Mouse (Mus musculus) neural tube, embryonic 15.5 days (tissue): Measurements from ENCODE around the gene Paxx. TPM values are rescaled to one million over a fixed set of nuclear protein-coding genes. Genes with fewer than 3 reads are reported as not detected.

Experiments used
- ATAC-seq: fragments of 200-750 bp; cut with Nextera tagmentation; 2 replicates; pipeline ENCODE4 v1.8.0; 2017; ENCODE audit warnings: mild to moderate bottlenecking, moderate TSS enrichment, moderate library complexity; ENCODE audit not compliant: low FRiP score
- H3K27ac ChIP-seq: fragments of 300-500 bp; sonication (generic); replicated peaks from 2 replicates; pipeline ENCODE4 v1.5.1; 2015; ENCODE audit warnings: mild to moderate bottlenecking, inconsistent platforms
- H3K27me3 ChIP-seq: fragments of 300-500 bp; sonication (generic); replicated peaks from 2 replicates; pipeline ENCODE4 v1.6.1; 2015; ENCODE audit warnings: inconsistent platforms
- H3K36me3 ChIP-seq: fragments of 300-500 bp; sonication (generic); 2 replicates; pipeline ENCODE4 v1.6.1; 2015; ENCODE audit warnings: inconsistent platforms
- H3K4me1 ChIP-seq: fragments of 300-500 bp; sonication (generic); 2 replicates; pipeline ENCODE4 v1.6.1; 2015; ENCODE audit warnings: inconsistent platforms
- H3K4me2 ChIP-seq: fragments of 300-500 bp; sonication (generic); 2 replicates; pipeline ENCODE4 v1.6.1; 2015; ENCODE audit warnings: inconsistent platforms, mild to moderate bottlenecking, moderate library complexity
- H3K4me3 ChIP-seq: fragments of 300-500 bp; sonication (generic); replicated peaks from 2 replicates; pipeline ENCODE4 v1.5.1; 2015; ENCODE audit warnings: mild to moderate bottlenecking, inconsistent platforms
- H3K9ac ChIP-seq: fragments of 300-500 bp; sonication (generic); replicated peaks from 2 replicates; pipeline ENCODE4 v1.6.1; 2015; ENCODE audit warnings: mild to moderate bottlenecking, inconsistent platforms
- H3K9me3 ChIP-seq: fragments of 300-500 bp; sonication (generic); replicated peaks from 2 replicates; pipeline ENCODE4 v1.6.1; 2016; ENCODE audit warnings: inconsistent platforms
- WGBS: fragments of 180-500 bp; shearing (Covaris S2); methylation state at CpG from one replicate; pipeline ENCODE4 v1.1.7; 2015; ENCODE audit warnings: mixed read lengths; 5-methylcytosine and 5-hydroxymethylcytosine counted together
- polyA plus RNA-seq: library from polyadenylated mRNA; unstranded; fragments of >200 nt; fragmentation: Nextera tagmentation; extraction: Ambion mirVana; gene quantifications from 2 replicates; pipeline ENCODE4 v1.2.1, GENCODE M21; 2015

Gene Paxx
- polyA plus RNA-seq, 1 experiment from 2014 or later, result 120 TPM

GRCm38 (mm10) chr2:25479551-25480311 is 18.8 kb upstream of the Paxx start:
- H3K9ac ChIP-seq, result no peak overlapping the region
- no peak overlapping the region for H3K4me2 ChIP-seq
- no peaks in the 10 kb centered on the region for H3K9me3 ChIP-seq
- no peak overlapping the region for H3K4me3 ChIP-seq
- H3K36me3 ChIP-seq, result no peaks in the 10 kb centered on the region
- ATAC-seq, result no peak
- H3K27me3 ChIP-seq, result no peaks in the 10 kb centered on the region
- 69% methylated on average over 10 of the region's 10 CpGs for WGBS
- no peaks in the 10 kb centered on the region for H3K4me1 ChIP-seq
- no peak overlapping the region for H3K27ac ChIP-seq

GRCm38 (mm10) chr2:25477967-25478675 is 17.2 kb upstream of the Paxx start:
- H3K9me3 ChIP-seq, result no peaks in the 10 kb centered on the region
- H3K36me3 ChIP-seq, result no peaks in the 10 kb centered on the region
- H3K27ac ChIP-seq, result no peak overlapping the region
- H3K4me1 ChIP-seq, result no peaks in the 10 kb centered on the region
- H3K27me3 ChIP-seq, result no peaks in the 10 kb centered on the region
- no peak overlapping the region for H3K9ac ChIP-seq
- H3K4me2 ChIP-seq, result no peak overlapping the region
- H3K4me3 ChIP-seq, result no peak overlapping the region
- ATAC-seq, result no peak
- 92% methylated on average over 3 of the region's 3 CpGs for WGBS

DNA sequence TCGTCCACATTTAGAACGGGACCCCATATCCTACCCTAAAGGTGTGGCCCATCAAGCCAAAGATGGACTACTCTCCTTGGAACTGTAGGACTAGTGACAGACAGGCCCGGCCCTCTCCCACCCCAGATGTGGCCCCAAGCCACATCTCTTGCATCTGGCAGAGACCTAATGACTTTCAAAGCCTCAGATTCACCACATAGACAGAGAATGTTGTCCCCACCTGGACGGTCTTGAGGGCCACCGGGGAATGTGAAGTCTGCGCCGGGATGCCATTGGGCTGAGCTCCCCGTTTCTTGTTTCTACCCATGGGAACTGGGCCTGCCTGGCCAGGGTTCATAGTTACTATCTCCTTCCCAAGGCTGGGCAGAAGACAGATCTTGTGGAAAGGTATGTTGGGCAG is 16.6 kb upstream of the Paxx start:
- H3K9ac ChIP-seq, result no peak overlapping the region
- H3K4me1 ChIP-seq, result no peaks in the 10 kb centered on the region
- H3K4me3 ChIP-seq, result no peak overlapping the region
- H3K4me2 ChIP-seq, result no peak overlapping the region
- no peaks in the 10 kb centered on the region for H3K36me3 ChIP-seq
- no peak overlapping the region for H3K27ac ChIP-seq
- 86% methylated on average over 8 of the region's 8 CpGs for WGBS
- no peaks in the 10 kb centered on the region for H3K27me3 ChIP-seq
- no peaks in the 10 kb centered on the region for H3K9me3 ChIP-seq
- no peak for ATAC-seq

DNA sequence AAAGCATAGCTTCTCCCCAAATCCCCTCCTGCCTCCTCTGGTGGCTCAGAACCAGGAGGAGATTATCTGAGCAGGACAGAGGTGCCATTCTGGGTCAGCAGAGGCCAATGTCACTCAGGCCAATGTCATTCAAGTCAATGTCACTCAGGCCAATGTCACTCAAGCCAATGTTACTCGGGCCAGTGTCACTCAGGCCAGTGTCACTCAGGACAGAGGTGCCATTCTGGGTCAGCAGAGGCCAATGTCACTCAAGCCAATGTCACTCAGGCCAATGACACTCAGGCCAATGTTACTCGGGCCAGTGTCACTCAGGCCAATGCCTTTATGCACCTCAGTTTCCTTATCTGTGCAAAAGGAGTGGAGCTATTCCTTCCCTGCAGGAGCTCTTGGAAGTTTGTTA is 11.7 kb upstream of the Paxx start:
- Histone ChIP-seq H3K4me1 (peaks cover 10% of the 10 kb centered on the region; the same call in 1 of the 2 replicates), H3K9ac (no peak overlapping the region), H3K27me3 (no peaks in the 10 kb centered on the region), H3K4me3 (no peak overlapping the region), H3K27ac (no peak overlapping the region), H3K4me2 (no peak overlapping the region), H3K9me3 (no peaks in the 10 kb centered on the region), H3K36me3 (no peaks in the 10 kb centered on the region)
- no peak for ATAC-seq
- WGBS, result 76% methylated on average over 2 of the region's 2 CpGs

DNA sequence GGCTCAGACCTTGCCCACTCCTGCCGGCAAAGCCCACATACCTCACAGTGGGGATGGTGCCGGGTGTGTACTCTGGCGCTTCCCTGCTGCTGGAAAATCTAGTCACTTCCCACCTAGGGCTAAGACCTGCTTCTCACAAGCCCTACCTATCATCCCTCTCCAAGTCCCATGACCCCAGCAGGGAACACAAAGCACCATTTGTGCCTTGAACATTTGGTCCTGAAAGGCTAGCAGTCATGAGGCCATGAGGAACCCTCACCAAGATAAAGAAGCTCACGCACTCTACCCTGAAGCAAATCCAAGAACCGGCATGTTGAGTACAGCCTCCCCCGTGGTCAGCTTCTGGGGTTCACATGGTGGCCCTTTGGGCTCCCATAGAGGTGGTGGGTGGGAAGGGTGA is 9.1 kb upstream of the Paxx start, which contains the start of gene Ptgds:
Ptgds (minus strand) TSS at position 78 of the 400 bp plus-strand sequence.
- 65% methylated on average over 6 of the region's 6 CpGs for WGBS
- Histone ChIP-seq H3K4me3 (no peak within 1 kb of the TSS), H3K4me1 (peaks cover 10% of the 10 kb centered on the region; the same call in 1 of the 2 replicates), H3K9me3 (no peaks in the 10 kb centered on the region), H3K27me3 (no peaks in the 10 kb centered on the region), H3K4me2 (no peak within 1 kb of the TSS), H3K36me3 (no peaks in the 10 kb centered on the region), H3K27ac (0 out of 2 replicates have a peak within 1 kb of the TSS, but pooled peaks have one; percentile 5), H3K9ac (no peak within 1 kb of the TSS)
- ATAC-seq, result no peak

GRCm38 (mm10) chr2:25468962-25469915 is 8.3 kb upstream of the Paxx start:
- Histone ChIP-seq H3K4me1 (peaks cover 10% of the 10 kb centered on the region; the same call in 1 of the 2 replicates), H3K36me3 (no peaks in the 10 kb centered on the region), H3K9ac (no peak overlapping the region), H3K4me3 (no peak overlapping the region), H3K4me2 (no peak overlapping the region), H3K27me3 (no peaks in the 10 kb centered on the region), H3K9me3 (no peaks in the 10 kb centered on the region), H3K27ac (0 out of 2 replicates have a peak overlapping the region, but pooled peaks have one; percentile 5)
- peak; percentile 58 for ATAC-seq
- 69% methylated on average over 10 of the region's 10 CpGs for WGBS

DNA sequence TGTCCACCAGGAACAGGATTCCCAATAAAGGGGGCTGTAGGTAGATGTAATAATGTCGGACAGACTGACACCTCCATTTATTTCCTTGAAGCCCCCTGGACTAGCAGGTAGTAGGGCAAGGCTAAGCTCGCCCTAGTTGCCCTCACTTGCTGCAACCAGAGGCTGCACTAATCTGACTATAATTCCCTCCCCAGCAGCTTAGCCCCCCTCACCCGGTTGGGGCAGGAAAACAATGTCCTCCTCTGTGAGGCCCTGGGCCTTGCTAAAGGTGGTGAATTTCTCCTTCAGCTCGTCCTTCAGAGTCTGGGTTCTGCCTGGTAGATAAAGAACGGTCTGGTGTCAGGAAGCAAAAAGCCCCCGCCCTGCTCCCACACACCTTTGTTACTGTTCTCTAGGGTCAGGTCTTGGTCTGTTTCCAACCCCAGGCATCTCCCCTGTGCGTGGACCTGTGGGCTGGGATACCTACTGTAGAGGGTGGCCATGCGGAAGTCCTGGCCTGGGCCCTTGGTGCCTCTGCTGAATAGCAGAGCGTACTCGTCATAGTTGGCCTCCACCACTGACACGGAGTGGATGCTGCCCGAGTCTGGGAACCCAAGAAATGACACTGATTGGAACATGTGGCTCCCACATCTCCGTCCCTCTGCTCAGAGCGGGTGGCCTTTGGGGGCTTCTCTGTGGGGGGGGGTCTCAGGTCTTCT is 6.9 kb upstream of the Paxx start:
- Histone ChIP-seq H3K9ac (no peak overlapping the region), H3K9me3 (no peaks in the 10 kb centered on the region), H3K4me3 (no peak overlapping the region), H3K4me1 (peaks cover 10% of the 10 kb centered on the region; the same call in 1 of the 2 replicates), H3K27ac (no peak overlapping the region), H3K36me3 (no peaks in the 10 kb centered on the region), H3K4me2 (no peak overlapping the region), H3K27me3 (no peaks in the 10 kb centered on the region)
- 81% methylated on average over 14 of the region's 14 CpGs for WGBS
- no peak for ATAC-seq

GRCm38 (mm10) chr2:25465816-25466635 is 5.1 kb upstream of the Paxx start:
- Histone ChIP-seq H3K4me2 (no peak overlapping the region), H3K4me3 (no peak overlapping the region), H3K9ac (no peak overlapping the region), H3K4me1 (peaks cover 20% of the 10 kb centered on the region), H3K36me3 (no peaks in the 10 kb centered on the region), H3K27me3 (no peaks in the 10 kb centered on the region), H3K9me3 (no peaks in the 10 kb centered on the region), H3K27ac (no peak overlapping the region)
- no peak for ATAC-seq
- 55% methylated on average over 10 of the region's 10 CpGs for WGBS

DNA sequence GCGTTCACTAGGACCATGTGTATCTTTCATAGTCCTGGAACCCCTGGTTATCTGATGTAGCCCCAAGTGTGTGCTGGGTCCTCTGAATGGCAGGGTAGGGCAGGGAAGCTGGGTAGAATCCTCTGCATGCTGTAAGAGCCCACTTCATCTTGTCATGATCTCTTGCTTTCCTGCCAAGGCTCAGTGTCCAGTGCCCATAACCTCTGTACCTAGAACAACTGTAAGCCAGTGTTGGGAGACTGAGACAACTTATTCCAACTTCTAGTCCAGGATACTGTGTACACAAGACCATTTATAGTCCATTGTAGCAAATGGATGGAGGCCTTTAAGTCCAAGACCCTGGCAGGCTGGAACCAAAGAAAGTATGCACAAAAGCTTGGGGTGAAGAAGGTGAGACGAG is 4.4 kb upstream of the Paxx start:
- H3K27ac ChIP-seq, result no peak overlapping the region
- no peak overlapping the region for H3K4me2 ChIP-seq
- no peak overlapping the region for H3K4me3 ChIP-seq
- 90% methylated on average over 2 of the region's 2 CpGs for WGBS
- H3K4me1 ChIP-seq, result peaks cover 20% of the 10 kb centered on the region
- no peak overlapping the region for H3K9ac ChIP-seq
- H3K9me3 ChIP-seq, result no peaks in the 10 kb centered on the region
- no peak for ATAC-seq
- H3K36me3 ChIP-seq, result no peaks in the 10 kb centered on the region
- H3K27me3 ChIP-seq, result no peaks in the 10 kb centered on the region

GRCm38 (mm10) chr2:25463630-25464029 is 2.7 kb upstream of the Paxx start:
- WGBS, result 95% methylated on average over 3 of the region's 3 CpGs
- Histone ChIP-seq H3K9me3 (no peaks in the 10 kb centered on the region), H3K27me3 (no peaks in the 10 kb centered on the region), H3K4me3 (no peak overlapping the region), H3K27ac (no peak overlapping the region), H3K36me3 (peaks cover 3% of the 10 kb centered on the region), H3K4me2 (no peak overlapping the region), H3K9ac (no peak overlapping the region), H3K4me1 (peaks cover 26% of the 10 kb centered on the region)
- ATAC-seq, result no peak
